Mouse (Mus musculus) midbrain, embryonic 13.5 days (tissue): ENCODE measurements around the gene Xpnpep2. TPM values are rescaled to one million over a fixed set of nuclear protein-coding genes. Genes with fewer than 3 reads are reported as not detected.
A peak's percentile ranks its signal among the peaks of the same experiment; 100 is the strongest.

ENCODE experiments used
- ATAC-seq: fragments of 200-750 bp; cut with Nextera tagmentation; 2 replicates; pipeline ENCODE4 v1.8.0; 2017; ENCODE audit warnings: mild to moderate bottlenecking, moderate TSS enrichment, moderate library complexity
- H3K27ac ChIP-seq: fragments of 300-500 bp; sonication (generic); 2 replicates; pipeline ENCODE4 v1.5.1; 2015; ENCODE audit warnings: inconsistent platforms, mild to moderate bottlenecking, moderate library complexity
- H3K27me3 ChIP-seq: fragments of 300-500 bp; sonication (generic); 2 replicates; pipeline ENCODE4 v1.6.1; 2015; ENCODE audit warnings: mild to moderate bottlenecking, inconsistent platforms
- H3K36me3 ChIP-seq: fragments of 300-500 bp; sonication (generic); 2 replicates; pipeline ENCODE4 v1.6.1; 2015; ENCODE audit warnings: mild to moderate bottlenecking, inconsistent platforms
- H3K4me1 ChIP-seq: fragments of 300-500 bp; sonication (generic); replicated peaks from 2 replicates; pipeline ENCODE4 v1.6.1; 2015; ENCODE audit warnings: inconsistent platforms
- H3K4me2 ChIP-seq: fragments of 300-500 bp; sonication (generic); replicated peaks from 2 replicates; pipeline ENCODE4 v1.6.1; 2015; ENCODE audit warnings: moderate library complexity, mild to moderate bottlenecking, inconsistent platforms
- H3K4me3 ChIP-seq: fragments of 300-500 bp; sonication (generic); replicated peaks from 2 replicates; pipeline ENCODE4 v1.5.1; 2015; ENCODE audit warnings: mild to moderate bottlenecking, inconsistent platforms
- H3K9ac ChIP-seq: fragments of 300-500 bp; sonication (generic); replicated peaks from 2 replicates; pipeline ENCODE4 v1.6.1; 2015; ENCODE audit warnings: mild to moderate bottlenecking, inconsistent platforms
- H3K9me3 ChIP-seq: fragments of 300-500 bp; sonication (generic); 2 replicates; pipeline ENCODE4 v1.6.1; 2016; ENCODE audit warnings: mild to moderate bottlenecking, inconsistent platforms
- WGBS: fragments of 180-500 bp; shearing (Covaris S2); methylation state at CpG from one replicate; pipeline ENCODE4 v1.1.7; 2015; 5-methylcytosine and 5-hydroxymethylcytosine counted together
- polyA plus RNA-seq: library from polyadenylated mRNA; unstranded; fragments of >200 nt; fragmentation: Nextera tagmentation; extraction: Ambion mirVana; gene quantifications from 2 replicates; pipeline ENCODE4 v1.2.1, GENCODE M21; 2015

Gene Xpnpep2
- polyA plus RNA-seq, 1 experiment from 2014 or later, result 1.3 TPM

DNA sequence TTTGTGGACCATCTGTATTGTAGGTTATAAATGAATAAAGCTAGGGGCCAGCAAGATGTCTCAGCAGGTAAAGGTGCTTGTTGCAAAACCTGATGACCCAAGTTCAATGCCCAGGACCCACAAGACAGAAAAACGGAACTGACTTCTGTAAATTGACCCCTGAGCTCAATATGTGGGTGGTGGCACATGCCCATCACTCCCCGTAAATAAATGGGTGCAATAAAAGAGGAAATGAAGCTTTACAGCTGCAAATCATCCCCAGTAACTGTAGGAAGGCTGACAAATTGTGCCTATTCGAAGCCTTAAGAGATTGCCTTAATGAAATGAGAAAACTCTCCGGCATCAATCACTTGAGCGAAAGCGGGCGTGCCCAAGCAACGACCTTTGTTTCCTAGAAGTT lies 11.9 kb upstream of the Xpnpep2 start:
- H3K36me3 ChIP-seq, result no peaks in the 10 kb centered on the region
- no peaks in the 10 kb centered on the region; the same call in 1 of the 2 replicates for H3K27me3 ChIP-seq
- no peaks in the 10 kb centered on the region for H3K9me3 ChIP-seq
- no peak overlapping the region for H3K27ac ChIP-seq
- no peaks in the 10 kb centered on the region for H3K4me1 ChIP-seq
- no peak overlapping the region for H3K4me3 ChIP-seq
- H3K4me2 ChIP-seq, result no peak overlapping the region
- H3K9ac ChIP-seq, result no peak overlapping the region
- ATAC-seq, result no peak
- 78% methylated on average over 8 of the region's 8 CpGs for WGBS

DNA sequence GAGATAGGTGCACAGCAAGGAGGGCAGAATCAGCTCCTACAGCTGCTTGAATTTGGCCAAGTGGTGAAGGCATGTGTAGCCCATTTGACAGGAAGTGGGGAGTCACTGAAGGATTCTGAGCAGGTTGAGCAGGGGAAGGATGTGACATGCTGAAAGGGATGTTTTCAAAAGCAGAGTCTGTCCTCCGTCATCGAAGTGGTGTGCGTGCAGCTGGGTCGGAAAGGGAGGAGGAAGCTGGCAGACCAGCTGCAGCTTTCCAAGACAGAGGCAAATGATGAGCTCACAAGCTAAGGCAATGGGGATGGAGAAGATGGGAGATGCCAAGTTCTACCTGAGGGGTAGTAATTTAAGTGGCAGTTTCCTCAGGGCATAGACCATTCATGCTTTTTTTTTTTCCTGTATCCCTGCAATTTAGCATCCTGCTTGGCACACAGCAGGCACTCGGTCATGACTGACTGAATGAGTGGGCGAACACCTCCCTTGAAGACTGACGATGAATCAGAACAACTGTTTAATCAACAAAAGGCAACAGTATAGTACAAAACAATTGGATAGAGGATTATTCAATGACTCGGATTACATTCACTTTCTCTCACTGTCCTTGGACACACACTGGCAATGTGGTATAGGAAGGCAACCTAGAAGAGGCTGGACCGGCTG lies 9.9 kb upstream of the Xpnpep2 start:
- ATAC-seq, result no peak
- H3K27me3 ChIP-seq, result no peaks in the 10 kb centered on the region; the same call in 1 of the 2 replicates
- H3K4me1 ChIP-seq, result no peaks in the 10 kb centered on the region
- H3K4me3 ChIP-seq, result no peak overlapping the region
- H3K4me2 ChIP-seq, result no peak overlapping the region
- no peaks in the 10 kb centered on the region for H3K9me3 ChIP-seq
- 81% methylated on average over 9 of the region's 9 CpGs for WGBS
- no peak overlapping the region for H3K27ac ChIP-seq
- no peaks in the 10 kb centered on the region for H3K36me3 ChIP-seq
- H3K9ac ChIP-seq, result no peak overlapping the region

- no peak overlapping the region for H3K4me2 ChIP-seq
- H3K27ac ChIP-seq, result no peak overlapping the region
- 27% methylated on average over 1 of the region's 1 CpGs for WGBS
- H3K9ac ChIP-seq, result no peak overlapping the region
- H3K27me3 ChIP-seq, result no peaks in the 10 kb centered on the region
- H3K4me3 ChIP-seq, result no peak overlapping the region
- no peaks in the 10 kb centered on the region for H3K36me3 ChIP-seq
- no peaks in the 10 kb centered on the region for H3K4me1 ChIP-seq
- ATAC-seq, result no peak
- no peaks in the 10 kb centered on the region for H3K9me3 ChIP-seq
These were observed 8.7 kb upstream of the Xpnpep2 start for GRCm38 (mm10) chrX:48099871-48100270.

DNA sequence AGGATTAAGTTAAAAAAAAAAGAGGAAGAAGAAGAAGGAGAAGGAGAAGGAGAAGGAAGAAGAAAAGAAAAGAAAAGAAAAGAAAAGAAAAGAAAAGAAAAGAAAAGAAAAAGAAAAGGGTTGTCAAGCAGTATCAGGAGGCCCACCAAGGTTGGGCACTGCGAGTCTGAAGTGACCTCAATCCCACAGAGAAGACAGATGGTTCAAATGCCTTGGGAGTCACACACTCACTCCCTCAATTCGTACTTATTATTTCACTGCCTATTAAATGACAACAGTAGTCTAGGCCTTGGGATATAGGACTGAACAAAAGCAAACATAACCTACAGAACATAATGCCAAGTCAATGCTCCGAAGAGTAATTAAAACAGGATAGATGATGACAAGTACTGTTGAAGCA lies 5.3 kb upstream of the Xpnpep2 start:
- Histone ChIP-seq H3K4me1 (no peaks in the 10 kb centered on the region), H3K27me3 (no peaks in the 10 kb centered on the region), H3K4me2 (no peak overlapping the region), H3K9ac (no peak overlapping the region), H3K4me3 (no peak overlapping the region), H3K27ac (no peak overlapping the region), H3K9me3 (no peaks in the 10 kb centered on the region), H3K36me3 (no peaks in the 10 kb centered on the region)
- 88% methylated on average over 3 of the region's 3 CpGs for WGBS
- ATAC-seq, result no peak

- no peak overlapping the region for H3K9ac ChIP-seq
- no peaks in the 10 kb centered on the region for H3K36me3 ChIP-seq
- no peak overlapping the region for H3K4me3 ChIP-seq
- no peak for ATAC-seq
- H3K27ac ChIP-seq, result no peak overlapping the region
- no peak overlapping the region for H3K4me2 ChIP-seq
- no peaks in the 10 kb centered on the region for H3K9me3 ChIP-seq
- no peaks in the 10 kb centered on the region for H3K27me3 ChIP-seq
- no peaks in the 10 kb centered on the region for H3K4me1 ChIP-seq
- WGBS, result 80% methylated on average over 7 of the region's 7 CpGs
These were observed 3.6 kb upstream of the Xpnpep2 start for GRCm38 (mm10) chrX:48104736-48105441.

- H3K9me3 ChIP-seq, result no peaks in the 10 kb centered on the region
- H3K36me3 ChIP-seq, result no peaks in the 10 kb centered on the region
- no peaks in the 10 kb centered on the region for H3K27me3 ChIP-seq
- no peak overlapping the region for H3K4me3 ChIP-seq
- no peaks in the 10 kb centered on the region for H3K4me1 ChIP-seq
- WGBS, result 85% methylated on average over 3 of the region's 3 CpGs
- no peak overlapping the region for H3K9ac ChIP-seq
- no peak for ATAC-seq
- no peak overlapping the region for H3K4me2 ChIP-seq
- H3K27ac ChIP-seq, result no peak overlapping the region
These were observed 2.3 kb upstream of the Xpnpep2 start for GRCm38 (mm10) chrX:48106226-48106625.

DNA sequence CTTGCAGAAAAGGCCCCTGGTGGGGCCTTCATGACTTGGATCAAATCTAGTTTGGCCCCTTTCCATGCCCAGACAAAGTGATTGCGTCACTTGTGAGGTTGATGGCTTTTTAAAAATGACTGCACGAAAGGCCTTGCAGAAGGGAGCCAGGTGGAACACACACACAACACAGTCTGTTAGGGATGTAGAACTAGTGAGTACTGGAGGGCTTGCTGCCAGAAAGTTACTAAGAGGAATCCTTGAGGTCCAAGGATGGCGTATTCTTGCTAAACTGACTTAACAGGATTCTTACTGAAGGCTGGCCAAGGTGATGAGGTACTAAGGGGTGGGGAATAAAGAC lies 761 bp downstream of the Xpnpep2 start:
- Histone ChIP-seq H3K36me3 (no peaks in the 10 kb centered on the region), H3K9ac (no peak overlapping the region), H3K4me3 (no peak overlapping the region), H3K4me1 (no peaks in the 10 kb centered on the region), H3K27ac (no peak overlapping the region), H3K4me2 (no peak overlapping the region), H3K27me3 (no peaks in the 10 kb centered on the region), H3K9me3 (no peaks in the 10 kb centered on the region)
- no peak for ATAC-seq
- WGBS, result 83% methylated on average over 3 of the region's 3 CpGs

GRCm38 (mm10) chrX:48119294-48119693 lies 10.8 kb downstream of the Xpnpep2 start:
- ATAC-seq, result no peak
- Histone ChIP-seq H3K9ac (no peak overlapping the region), H3K9me3 (no peaks in the 10 kb centered on the region), H3K4me3 (no peak overlapping the region), H3K4me1 (no peaks in the 10 kb centered on the region), H3K4me2 (no peak overlapping the region), H3K27me3 (no peaks in the 10 kb centered on the region), H3K27ac (no peak overlapping the region), H3K36me3 (no peaks in the 10 kb centered on the region)

DNA sequence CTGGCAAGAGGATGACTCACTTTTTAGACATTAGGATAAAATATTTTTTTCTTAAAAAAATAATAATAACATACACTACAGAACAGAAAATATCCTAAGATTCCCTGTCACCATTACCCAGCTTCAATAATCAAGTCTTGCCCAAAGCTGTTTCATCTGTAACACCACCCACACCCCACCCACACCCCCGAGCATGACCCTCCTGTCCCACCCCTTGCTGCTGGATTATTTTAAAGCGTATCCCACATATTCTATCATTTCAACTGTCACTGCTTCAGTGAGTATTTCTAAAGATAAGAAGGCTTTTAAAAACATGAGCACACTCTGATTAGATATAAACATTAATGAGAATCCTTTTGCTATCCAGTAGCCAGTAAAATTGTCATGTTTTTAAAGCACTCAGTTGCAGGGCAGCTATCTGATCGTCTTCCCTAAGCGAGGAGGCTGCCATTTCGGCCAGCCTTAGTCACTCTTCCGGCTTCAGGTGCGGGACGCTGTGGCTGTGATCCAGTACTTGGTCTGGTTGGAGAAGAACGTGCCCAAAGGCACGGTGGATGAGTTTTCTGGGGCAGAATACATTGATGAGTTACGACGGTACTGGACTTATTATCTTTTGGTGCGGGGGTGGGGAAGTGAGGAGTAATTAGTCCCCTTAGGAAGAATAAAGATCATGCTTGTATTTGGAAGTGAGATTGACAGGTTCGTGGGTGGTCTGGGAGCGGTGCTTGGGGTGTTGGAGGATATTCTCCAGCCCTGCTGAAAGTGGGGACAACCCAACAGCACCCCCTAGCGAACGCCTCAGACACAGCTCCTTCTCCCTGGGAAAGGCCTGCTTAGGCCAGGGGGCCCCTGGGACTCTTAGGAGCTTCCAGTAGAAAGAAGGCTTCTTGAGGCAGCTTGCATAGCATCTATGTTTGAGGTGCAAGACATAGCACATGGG lies 15.9 kb downstream of the Xpnpep2 start:
- no peak for ATAC-seq
- no peaks in the 10 kb centered on the region for H3K4me1 ChIP-seq
- no peaks in the 10 kb centered on the region for H3K27me3 ChIP-seq
- no peak overlapping the region for H3K4me3 ChIP-seq
- H3K9ac ChIP-seq, result no peak overlapping the region
- H3K4me2 ChIP-seq, result peak overlapping the region; percentile 17; the same call in 1 of the 2 replicates
- no peak overlapping the region for H3K27ac ChIP-seq
- H3K9me3 ChIP-seq, result no peaks in the 10 kb centered on the region
- H3K36me3 ChIP-seq, result no peaks in the 10 kb centered on the region
- WGBS, result 33% methylated on average over 17 of the region's 17 CpGs

- Histone ChIP-seq H3K4me2 (no peak overlapping the region), H3K4me3 (no peak overlapping the region), H3K27ac (no peak overlapping the region), H3K36me3 (no peaks in the 10 kb centered on the region), H3K9me3 (no peaks in the 10 kb centered on the region), H3K4me1 (no peaks in the 10 kb centered on the region), H3K9ac (no peak overlapping the region), H3K27me3 (no peaks in the 10 kb centered on the region)
- no peak for ATAC-seq
- WGBS, result 61% methylated on average over 6 of the region's 6 CpGs
These were observed 18.5 kb downstream of the Xpnpep2 start for GRCm38 (mm10) chrX:48126903-48127476.

- Histone ChIP-seq H3K4me1 (no peaks in the 10 kb centered on the region), H3K27ac (no peak overlapping the region), H3K4me3 (no peak overlapping the region), H3K27me3 (no peaks in the 10 kb centered on the region), H3K9me3 (no peaks in the 10 kb centered on the region), H3K9ac (no peak overlapping the region), H3K36me3 (no peaks in the 10 kb centered on the region), H3K4me2 (no peak overlapping the region)
- 83% methylated on average over 6 of the region's 6 CpGs for WGBS
- ATAC-seq, result no peak
These were observed 19.1 kb downstream of the Xpnpep2 start for GRCm38 (mm10) chrX:48127502-48128218.
